Mouse (Mus musculus) hindlimb bud, embryonic 11.5 days (tissue): Measurements from ENCODE around the gene Tlr4.

Experiments
- DNase-seq: peaks from one replicate; pipeline ENCODE4 v3.0.0-alpha.2; 2012; ENCODE audit warnings: low read depth, low spot score; ENCODE audit errors: extremely low spot score

The Tlr4 gene

GRCm38 (mm10) chr4:66827463-66828162 lies at the start of gene Tlr4:
TSS of gene Tlr4 (plus strand) at chr4:66827584.
- DNase-seq = no peak

DNA sequence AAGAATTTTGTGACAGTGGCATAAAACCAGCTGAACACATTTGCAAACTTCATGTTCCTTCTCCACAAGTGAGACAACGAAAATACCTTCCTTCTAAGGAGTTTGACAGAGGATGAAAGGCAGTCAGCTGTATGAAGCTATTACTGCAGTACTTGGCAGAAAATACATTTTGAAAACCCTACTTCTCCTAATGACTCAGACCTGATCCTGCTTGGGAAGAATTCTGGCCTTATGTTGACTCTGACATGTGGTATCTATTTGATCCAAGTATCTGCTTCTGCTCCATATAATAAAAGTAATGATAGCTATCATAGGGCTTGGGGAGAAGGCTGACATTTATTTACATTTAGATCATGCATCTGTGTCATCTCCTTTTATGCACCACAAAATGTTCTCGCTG lies 33.1 kb upstream of the Tlr4 start:
- no peak for DNase-seq

DNA sequence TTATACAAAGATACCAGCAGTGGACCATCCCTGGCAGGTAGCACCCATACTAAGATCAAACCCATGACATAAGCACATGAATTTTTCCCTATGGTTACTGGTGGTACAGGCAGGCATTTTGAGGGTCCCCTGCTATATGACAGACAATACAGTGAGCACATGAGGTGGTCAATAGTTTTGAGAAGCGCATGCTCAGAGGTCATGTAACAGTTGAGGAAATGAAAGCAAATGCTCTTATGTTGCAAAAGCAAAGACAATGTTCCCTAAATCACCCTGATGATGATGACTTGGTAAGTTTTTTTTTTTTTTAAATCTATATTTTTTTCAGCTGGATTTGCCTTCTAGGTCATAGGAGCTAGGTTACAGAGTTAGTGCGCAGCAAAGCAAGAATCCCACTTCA lies 30.7 kb upstream of the Tlr4 start:
- no peak for DNase-seq

DNA sequence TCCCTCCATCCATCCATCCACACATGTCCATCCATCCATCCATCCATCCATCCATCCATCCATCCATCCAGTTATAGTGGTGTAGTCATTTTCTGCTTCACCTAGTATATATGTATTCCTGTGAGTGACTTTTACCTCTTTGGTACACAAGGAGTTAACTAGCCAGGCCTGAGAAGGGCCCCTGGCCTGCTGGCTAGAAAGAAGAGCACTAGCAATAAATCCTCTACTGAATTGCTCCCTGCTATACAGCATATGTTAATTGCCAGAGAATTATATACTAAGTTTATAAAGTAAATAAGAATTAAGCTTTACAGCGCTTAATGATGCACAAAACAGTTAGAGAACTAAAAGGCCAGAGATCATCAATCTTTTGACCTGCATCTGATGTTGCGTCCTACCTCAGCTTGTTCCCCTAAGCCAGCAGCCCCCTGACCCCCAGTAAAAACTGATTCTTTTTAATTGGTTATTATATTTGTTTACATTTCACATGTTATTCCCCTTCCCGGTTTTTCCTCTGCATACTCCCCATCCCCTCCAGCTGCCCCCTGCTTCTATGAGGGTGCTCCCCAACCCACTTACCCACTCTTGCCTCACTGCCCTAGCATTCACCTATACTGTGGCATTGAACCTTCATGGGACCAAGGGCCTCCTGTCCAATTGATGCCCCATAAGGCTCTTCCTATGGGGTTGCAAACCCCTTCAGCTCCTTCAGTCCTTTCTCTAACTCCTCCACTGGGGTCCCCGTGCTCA lies 22.7 kb upstream of the Tlr4 start:
- DNase-seq = no peak

DNA sequence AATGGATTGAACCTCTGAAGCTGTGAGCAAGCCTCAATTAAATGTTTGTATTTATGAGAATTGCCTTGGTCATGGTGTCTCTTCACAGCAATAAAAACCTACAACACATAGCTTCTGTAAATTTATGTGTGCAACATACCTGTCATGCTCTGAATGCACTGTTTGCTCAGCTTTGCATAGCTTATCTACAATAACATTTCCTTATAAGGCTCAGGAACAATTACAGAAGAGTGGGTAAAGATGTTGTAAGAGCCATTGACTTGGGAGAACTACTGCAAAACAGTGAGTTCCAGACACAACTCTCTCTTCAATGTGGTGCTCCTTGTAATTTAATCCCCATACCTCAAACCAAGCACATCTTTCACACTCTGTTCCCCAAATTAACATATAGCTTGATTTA lies 21.6 kb upstream of the Tlr4 start:
- DNase-seq = no peak

DNA sequence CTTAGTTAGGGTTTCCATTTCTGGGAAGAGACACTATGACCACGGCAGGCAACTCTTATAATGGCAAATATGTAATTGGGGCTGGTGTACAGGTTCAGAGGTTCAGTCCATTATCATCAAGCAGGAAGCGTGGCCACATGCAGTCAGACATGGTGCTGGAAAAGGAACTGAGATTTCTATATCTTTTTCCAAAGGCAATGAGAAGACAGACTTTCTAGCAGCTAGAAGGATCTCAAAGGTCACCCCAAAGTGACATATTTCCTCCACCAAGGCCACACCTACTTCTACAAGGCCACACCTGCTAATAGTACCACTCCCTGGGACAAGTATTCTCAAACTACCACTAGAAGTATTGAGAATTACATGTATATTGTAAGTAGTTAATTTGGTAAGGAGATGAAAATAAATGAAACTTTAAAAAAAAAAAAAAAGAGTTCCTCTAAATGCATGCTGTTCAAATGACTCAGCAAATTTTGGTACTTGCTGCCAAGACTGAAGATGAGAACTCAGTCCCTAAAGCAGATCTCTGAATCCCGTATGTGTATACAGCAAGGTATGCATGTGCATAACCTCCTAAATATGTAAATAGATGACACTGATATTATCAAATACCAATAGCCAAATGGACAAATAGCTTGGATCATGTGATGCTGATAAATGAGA lies 10.9 kb upstream of the Tlr4 start:
- DNase-seq = no peak

DNA sequence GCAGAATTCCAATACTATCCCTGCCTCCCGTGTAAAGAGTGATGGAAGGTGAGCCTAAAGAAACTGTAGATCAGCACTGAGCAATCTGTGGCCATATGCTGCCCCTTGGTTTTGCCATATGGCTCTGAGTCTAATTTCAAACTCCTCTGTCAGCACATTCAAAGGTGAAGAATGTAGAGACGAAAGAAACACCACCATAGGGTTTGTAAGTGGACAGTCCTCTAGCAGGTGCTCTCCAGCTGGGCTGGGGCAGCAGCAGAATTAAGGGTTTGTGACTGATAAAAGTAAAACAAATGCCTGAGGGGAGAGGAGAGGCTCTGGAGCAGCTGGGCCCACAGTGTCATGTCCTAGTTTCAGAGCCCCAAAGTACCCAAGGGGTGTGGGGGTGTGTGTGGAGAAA lies 6.2 kb upstream of the Tlr4 start:
- DNase-seq = no peak

DNA sequence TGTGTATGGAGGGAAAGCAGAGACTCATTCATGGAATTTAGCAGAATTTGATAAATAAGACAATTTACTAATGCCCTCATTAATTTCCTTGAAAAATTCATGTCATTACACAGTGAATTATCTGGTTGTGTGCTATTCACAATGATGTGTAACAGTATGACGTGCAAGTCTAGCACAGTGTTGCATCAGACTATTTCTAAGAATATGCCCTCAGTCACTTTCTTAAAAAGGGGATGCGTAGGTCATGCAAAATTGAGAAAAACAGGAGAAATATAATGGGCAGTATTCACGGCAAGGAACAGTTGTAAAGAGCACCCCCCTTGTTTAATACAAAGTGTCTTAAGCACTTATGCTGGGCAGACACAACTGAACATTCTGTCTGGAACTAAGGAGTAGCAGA lies 5.6 kb upstream of the Tlr4 start:
- no peak for DNase-seq

DNA sequence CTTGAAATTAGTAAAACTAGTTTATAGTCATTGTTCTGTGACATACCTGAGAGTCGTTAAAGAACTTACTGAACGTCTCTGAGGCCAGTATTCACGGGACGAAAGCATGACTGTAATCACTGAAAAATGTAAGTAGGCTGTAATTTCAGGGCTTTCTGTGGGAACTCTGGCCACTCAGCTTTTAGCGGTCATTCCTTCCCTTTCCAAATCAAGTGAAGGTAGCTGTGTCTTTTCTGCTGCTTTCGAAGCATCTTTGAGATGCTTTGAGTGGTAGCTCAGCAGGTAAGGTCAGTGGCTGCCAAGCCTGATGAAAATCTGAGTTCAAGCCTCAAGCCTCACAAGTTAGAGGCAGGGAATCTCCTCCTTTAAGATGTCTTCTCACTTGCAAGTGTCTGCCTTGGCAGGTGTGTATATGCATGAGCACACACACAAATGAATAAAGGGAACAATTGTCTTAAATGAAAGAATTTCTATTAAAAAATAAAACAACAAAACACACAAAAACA lies 832 bp downstream of the Tlr4 start:
- DNase-seq = peak; percentile 14

- no peak for DNase-seq
Measured at GRCm38 (mm10) chr4:66828686-66829085, 1.3 kb downstream of the Tlr4 start.

DNA sequence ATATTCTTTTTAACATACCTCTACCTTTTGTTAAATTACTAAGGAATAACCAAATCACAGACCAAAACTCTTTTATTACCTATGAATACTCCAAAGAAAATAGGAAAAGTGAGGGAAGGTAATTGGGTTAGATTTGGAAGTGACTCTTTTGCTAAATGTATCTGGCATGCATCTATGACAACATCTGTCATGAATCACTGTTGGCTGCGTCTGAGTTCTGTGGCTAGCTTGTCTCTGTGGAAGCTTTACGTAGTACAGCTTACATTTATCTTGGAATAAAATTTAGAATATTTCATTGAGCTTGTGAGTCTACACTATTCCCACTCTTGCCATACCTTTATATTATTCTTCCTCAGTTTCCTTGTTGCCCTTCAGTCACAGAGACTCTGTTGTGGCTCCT lies 10.7 kb downstream of the Tlr4 start:
- no peak for DNase-seq

DNA sequence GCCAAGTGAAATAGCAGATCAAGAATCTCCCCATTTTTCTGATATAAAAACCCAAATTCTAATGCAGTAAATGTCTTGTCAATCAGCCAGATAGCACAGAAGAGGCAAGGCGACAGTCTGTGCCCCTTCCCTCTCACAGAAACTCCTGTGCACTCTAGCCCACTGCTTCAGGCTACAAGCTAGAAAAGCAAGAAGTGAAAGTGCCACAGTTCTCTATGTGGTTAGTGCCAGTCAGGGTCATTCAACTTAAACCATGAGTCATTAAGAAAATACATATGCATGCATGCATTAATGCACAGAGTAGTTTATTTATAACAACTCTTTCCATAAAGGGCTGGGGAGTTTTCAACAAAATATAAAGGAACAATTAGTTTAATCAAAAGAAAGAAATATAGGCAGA lies 15.9 kb downstream of the Tlr4 start:
- no peak for DNase-seq

- no peak for DNase-seq
Measured at GRCm38 (mm10) chr4:66852011-66852410, 24.6 kb downstream of the Tlr4 start.

DNA sequence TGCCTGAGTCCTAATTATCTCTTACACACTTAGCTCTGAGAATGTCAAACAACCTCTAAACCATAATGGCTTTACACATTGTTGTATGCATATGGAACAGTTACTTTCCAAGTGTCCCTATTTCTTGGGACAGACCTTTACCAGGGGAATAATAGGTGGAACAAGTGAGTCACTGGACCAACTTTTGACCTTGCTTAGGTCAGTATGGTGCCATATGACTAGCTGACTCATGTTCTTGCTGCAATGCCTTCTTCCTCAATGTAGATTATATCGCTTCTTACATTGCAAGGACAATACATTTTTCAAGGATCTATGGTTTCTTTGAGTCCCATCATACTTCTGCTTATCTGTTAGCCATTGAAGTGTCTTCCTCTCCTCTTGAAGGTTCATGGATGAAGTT lies 29.6 kb downstream of the Tlr4 start:
- no peak for DNase-seq

DNA sequence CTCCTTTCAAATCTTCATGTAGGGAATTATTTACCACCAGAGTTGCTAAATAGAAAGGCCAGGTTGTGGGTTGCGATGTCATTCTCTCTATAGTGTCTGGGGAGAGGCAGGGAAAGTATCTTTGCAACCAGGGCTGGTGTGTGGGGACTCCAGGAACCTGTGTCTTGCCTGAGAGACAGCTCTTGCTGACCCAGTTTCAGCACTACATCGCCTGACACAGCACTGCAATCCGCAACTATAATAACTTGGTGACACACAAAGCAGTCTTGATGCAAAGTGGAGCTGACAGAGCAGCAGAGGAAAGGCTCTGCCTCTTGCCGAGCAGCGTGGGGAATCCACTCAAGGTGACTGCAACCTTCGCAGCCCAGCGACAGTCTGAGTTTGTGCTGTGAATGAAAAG lies 42.5 kb downstream of the Tlr4 start:
- no peak for DNase-seq

GRCm38 (mm10) chr4:66872026-66872425 lies 44.6 kb downstream of the Tlr4 start:
- no peak for DNase-seq

GRCm38 (mm10) chr4:66873342-66873741 lies 46.0 kb downstream of the Tlr4 start:
- no peak for DNase-seq

DNA sequence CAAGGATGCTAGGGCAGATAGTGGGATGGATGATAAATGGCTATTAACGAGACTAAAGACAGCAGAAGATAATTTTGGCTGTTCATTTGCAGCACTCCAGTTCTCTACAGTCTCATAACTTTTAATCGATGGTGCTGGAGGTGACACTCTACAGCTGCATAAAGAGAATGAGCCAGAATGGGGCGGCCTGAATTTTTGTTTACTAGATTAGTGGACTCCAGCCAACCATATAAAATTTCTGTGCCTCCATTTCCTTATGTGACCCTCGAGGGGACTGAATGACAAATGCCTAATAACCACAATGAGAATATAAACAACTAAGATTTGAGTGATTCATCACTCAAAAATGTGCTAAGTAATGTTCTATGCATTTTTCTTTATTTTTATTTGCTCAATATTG lies 48.4 kb downstream of the Tlr4 start:
- DNase-seq = no peak

- no peak for DNase-seq
Measured at GRCm38 (mm10) chr4:66877609-66878008, 50.2 kb downstream of the Tlr4 start.

DNA sequence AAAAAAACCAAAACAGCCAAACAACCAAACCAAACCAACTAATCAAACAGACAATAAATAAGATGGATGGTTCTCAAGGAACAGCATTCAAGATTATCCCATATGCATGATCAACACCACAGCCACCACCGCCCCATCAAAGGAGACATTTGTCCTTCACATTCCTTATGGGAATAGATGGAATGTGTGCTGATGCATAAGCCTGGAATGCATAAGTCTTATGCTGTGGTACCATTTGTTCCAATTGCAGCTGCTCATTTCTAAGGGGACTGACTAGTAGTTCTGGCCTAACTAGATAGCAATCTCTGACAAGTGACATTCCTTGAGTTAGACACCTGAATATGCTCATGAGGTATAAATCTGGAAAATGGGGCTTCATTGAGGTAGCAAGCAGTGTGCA lies 54.1 kb downstream of the Tlr4 start:
- DNase-seq = no peak

GRCm38 (mm10) chr4:66883264-66883663 lies 55.9 kb downstream of the Tlr4 start:
- no peak for DNase-seq

- no peak for DNase-seq
Measured at GRCm38 (mm10) chr4:66894547-66894946, 67.2 kb downstream of the Tlr4 start.
